Mouse (Mus musculus) gastrocnemius, postnatal 14 days (tissue): ENCODE results near the gene Ogdhl. TPM values are rescaled to one million over a fixed set of nuclear protein-coding genes. Genes with fewer than 3 reads are reported as not detected.
"Not testable (repeated sequence)": the region's sequence is repeated elsewhere in the genome, so short reads cannot be mapped to it uniquely, and the experiment has no call there.

ENCODE experiments used
- DNase-seq: peaks from one replicate; pipeline ENCODE4 v3.0.0; 2021; ENCODE audit warnings: mixed read lengths
- intact Hi-C: fragments of 180-260 bp; cut with DNase I; formaldehyde crosslinking; loops from one replicate; pipeline ENCODE4 v1.15.1; 2025; ENCODE audit warnings: low total_unique reads
- long read RNA-seq, 2 experiments: library from polyadenylated mRNA; stranded (forward); transcript quantifications; one replicate each; pipeline ENCODE4 v2.0.0; 2021
- total RNA-seq, 2 experiments: library from RNA; stranded (reverse); gene quantifications; 2 replicates each; pipeline ENCODE4 v1.2.3; 2021

Ogdhl gene
- 1 to 10 TPM in 1 of 2 experiments, under 1 TPM in 1; 0.82 to 1.3 TPM for total RNA-seq
- long read RNA-seq, experiment 1, result 0 reads
- long read RNA-seq, experiment 2, result 0 reads

DNA sequence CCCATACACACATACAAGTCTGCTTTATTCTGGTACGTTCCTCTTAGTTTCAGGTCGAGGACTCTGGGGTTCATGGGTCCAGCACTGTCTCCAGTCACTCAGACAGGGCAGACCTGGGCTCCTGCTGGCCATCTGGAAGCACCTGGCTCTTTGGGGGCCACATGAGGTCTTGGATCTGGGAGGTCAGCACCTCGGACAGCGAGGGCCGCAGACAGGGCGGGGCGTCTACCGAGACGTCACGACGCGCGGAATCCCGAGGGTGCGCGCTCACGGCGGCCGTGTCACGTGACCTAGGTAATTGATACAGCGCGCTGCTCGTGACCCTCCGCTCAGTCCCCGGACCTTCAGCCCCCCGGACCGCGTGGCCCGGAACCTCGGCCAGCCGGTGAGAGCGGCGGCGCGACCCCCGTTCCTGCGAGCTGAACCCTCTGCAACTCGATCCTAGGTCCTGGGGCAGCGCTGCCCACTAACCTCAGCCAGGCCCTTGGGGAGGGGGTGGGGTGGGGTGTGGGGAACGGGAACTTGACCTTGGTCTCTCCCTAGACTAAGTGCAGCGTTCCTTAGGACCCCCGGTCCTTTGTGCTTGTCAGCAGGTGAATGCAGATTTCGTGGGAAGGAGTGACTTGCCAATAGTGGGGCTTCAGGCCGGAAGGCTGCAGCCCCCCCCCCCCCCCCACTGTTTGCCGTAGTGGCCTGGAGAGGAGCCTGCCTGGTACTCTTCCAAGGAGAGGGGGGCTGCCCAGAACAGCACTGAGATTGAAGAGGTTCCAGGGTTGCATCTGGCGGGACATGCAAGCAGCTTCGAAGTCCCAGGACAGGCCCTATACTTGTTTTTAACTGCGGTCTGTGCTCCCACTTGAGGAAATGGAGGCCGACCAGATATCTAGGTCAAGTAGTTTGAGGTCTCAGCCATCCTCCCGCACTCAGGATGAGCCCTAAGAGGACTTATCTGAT, at the start of gene Ogdhl:
TSS of gene Ogdhl (plus strand) at position 288 of the 954 bp plus-strand sequence.
- intact Hi-C loops, result loop anchor here (10.0 kb wide), 1 partner anchor 143 kb away; the partner anchor contains the start of genes Chat and Slc18a3
- DNase-seq, result peak; percentile 73

DNA sequence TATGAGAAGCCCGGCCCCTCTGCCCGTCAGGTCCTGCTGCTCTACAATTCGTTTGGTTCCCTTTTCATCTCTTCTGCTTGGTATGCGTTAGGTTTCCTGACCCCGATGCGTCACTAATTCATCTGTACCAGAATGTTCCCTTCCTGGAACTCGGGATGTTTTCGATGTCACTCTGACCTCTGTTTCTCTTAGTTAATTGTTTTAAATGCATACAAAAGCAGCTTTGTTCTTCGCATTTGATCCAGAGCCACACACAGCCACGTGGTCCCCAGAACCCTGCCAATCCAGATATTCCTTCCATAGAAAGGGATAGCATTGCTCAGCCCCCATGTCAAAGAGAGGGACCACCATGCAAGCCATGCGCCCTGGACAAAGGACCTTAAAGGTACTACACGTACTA, 20.2 kb upstream of the Ogdhl start:
- intact Hi-C loops, result no loop called here
- DNase-seq, result no peak

DNA sequence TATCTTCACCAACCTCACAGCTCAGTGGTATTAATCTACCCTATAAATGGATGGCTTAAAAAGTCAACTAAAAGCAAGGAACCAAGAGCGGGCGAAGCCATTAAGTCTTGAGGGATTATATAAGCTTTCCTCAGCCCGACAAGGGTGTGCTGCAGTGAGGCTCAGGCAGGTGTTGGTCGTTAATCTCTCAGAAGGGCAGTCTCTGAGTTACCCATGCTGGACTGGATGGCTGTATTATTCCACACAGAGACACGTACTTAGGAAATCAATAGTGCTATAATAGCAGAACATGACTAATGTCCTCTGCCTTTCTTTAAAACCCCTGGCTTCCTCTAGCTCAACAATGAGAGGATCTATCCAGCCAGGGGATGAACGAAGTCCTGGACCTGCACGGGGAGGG, 19.4 kb upstream of the Ogdhl start:
- DNase-seq, result no peak
- intact Hi-C loops, result no loop called here

DNA sequence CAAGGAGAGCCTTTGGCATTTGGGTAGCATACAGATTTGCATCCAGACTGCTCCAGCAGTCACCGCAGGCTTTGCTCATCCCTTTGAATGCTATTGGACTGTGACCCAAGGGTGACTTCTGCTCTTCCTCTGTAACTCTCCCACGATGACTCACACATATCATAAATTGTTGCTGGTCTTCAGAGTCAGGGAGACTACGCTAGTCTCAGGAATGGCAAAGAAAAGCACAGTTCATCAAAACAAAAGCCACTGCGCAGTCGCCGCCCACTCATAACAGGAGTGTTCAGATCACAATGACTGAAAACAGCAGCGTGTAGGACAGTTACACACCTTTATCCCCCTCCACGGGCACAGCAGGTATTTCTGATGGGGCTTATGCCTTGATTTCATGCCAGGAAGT, 16.9 kb upstream of the Ogdhl start:
- no peak for DNase-seq
- intact Hi-C loops, result no loop called here

DNA sequence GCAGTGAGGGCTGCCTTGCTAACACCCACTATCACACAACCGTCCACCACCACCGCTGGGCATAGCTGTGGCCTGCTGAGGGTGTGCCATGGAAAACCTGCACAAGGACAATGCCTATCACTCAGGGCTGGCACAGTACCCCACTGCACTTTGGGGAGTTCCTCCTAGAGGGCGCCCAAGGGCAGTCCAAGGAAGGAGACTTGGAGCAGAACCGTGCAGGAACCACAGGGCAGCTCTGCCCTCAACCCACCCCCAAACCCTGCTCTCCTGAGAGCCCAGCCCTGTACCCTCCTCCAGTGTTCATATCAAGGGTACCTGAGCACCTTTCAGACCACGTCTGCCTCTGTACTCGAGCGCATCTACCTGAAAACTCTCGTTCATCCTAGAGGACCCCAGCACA, 11.9 kb upstream of the Ogdhl start:
- DNase-seq, result peak; percentile 32
- intact Hi-C loops, result no loop called here

DNA sequence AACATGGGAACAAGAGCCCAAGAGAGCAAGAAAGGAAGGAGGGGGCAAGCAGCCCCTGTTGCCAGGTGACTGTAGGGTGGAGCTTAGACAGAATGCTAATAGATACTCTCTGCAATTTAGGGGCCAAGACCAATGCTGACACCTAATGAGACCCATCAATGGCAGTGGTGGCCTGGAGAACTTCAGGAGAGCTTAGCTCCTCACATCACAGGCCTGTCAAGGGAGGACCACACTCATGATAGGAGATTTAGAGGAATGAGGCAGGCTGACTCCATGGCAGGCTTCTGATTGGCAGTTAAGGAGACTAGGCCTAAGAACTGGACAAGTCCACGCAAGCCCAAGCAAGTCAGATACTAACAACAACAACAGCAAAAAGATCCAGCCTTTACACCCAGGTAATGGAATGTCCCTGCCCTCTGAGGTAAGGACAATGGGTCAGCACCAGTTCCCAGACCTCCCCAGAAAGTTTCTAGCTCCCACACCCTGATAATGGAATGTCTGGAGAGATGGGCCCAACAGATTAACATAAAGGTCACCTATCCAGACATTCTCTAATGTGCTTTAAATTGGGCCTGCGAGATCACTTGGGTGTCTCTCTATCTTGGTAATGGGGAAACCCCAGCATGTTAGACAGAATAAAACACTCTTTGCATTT, 10.3 kb upstream of the Ogdhl start:
- no peak for DNase-seq
- intact Hi-C loops, result no loop called here

DNA sequence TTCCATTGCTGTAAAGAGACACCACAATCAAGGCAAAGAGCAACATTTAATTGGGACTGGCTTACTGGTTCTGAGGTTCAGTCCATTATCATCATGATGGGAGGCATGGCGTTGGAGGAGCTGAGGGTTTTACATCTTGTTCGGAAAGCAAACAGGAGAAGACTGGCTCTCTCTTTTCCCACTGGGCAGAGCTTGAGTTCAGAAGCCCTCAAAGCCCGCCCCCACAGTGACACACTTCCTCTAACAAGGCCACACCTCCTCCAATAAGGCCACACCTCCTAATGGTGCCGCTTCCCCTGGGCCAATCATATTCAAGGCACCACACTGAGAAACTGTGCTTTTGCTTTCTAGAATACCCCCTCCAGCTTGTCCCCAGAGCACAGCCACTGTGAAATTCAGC, 4.0 kb upstream of the Ogdhl start:
- intact Hi-C loops, result no loop called here
- DNase-seq, result no peak

DNA sequence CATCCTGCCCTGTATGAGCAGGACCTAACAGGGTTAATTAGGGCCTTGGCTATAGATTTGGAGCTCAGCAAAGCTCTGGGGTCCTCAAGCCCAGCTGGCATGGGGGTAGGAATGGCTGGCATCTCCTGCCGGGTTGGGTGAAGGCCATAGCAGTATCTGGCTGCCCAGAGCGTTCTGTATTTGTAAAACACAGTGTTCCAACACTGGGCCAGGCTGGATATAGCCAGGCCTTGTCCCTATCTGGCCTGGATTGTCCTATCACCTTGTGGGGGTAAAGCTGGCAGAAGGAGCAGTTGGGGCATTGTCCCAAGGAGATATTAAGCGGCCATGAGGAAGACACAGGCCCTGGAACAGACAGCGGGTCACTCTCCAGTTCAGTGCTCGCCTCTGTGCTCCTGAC, 1.4 kb downstream of the Ogdhl start:
- DNase-seq, result no peak
- intact Hi-C loops, result loop anchor here (10.0 kb wide), 1 partner anchor 142 kb away; the partner anchor contains the start of genes Chat and Slc18a3

DNA sequence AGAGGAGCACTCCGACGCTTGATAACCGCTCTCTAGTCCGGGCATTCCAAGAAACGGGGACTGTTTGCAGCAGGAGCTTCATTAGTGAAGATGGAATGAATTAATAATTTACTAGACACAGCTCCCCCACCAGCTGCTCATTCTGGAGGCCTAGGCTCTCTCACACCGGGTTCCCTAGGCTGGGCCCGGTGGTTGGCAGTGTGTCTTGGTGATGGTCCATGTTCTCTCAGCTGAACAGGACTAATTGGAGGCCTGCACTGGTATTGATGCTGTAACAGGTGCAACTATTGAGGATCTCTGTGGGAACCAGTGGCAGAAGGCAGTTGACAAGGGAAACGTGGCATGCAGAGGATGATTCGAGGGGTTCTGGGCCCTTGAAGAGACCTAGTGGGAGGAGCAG, 5.5 kb downstream of the Ogdhl start:
- no peak for DNase-seq
- intact Hi-C loops, result loop anchor here (10.0 kb wide), 1 partner anchor 137 kb away; the partner anchor contains the start of genes Chat and Slc18a3

DNA sequence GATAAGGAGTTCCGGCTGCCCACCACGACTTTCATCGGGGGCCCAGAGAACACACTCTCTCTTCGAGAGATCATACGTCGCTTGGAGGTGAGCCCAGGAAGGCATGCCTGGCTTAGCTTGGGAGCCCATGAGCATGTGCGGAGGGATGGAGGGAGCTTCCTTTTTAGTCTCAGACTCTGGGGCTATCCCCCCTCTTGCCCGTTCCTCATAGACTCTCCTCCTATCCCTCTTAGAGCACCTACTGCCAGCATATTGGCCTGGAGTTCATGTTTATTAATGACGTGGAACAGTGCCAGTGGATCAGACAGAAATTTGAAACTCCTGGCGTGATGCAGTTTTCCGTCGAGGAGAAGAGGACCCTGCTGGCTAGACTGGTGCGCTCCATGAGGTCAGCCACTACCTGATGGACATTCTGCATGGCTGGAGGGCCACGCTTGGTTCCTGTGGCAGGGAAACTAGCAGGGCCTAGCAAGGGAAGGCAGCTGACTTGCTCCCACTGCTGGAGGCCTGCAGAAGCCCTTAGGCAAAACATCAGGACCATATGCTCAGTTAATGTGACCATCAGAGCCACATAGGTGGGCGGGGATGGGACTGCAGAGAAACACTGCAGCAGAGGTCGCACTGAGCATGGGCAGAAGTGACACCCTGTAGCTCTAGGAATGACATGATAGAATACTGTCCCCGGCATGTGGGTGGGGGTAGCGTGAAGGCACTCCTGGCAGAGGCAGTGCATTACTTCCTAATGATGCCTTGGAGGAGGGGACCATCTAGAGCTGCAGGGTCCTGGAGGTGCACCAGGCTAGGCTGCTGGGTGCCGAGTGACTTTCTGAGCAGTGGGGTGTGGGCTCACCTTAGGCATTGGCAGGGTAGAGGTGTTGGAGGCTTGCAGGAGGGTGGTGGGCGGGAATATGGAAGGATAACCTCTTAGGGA, 11.0 kb downstream of the Ogdhl start:
- DNase-seq, result no peak
- intact Hi-C loops, result no loop called here

DNA sequence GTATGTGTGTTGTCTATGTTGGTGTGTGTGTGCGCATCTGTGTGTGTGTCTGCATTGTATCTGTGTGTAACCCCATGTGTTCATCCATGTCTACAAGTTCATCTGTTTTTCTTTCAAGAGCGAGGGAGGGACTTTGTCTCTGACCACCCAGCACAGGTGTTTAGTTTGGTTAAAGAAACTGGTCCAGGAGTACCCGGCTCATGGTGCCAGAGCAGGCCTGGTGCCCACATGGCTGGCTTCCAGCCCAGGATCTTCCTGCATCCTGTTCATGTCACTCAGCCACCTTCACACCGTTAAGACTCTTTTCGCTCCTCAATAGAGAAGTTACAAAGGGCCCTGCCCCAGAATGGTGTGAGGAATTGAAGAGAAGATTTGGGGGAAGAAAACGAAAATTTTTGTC, 14.2 kb downstream of the Ogdhl start:
- no peak for DNase-seq
- intact Hi-C loops, result no loop called here

DNA sequence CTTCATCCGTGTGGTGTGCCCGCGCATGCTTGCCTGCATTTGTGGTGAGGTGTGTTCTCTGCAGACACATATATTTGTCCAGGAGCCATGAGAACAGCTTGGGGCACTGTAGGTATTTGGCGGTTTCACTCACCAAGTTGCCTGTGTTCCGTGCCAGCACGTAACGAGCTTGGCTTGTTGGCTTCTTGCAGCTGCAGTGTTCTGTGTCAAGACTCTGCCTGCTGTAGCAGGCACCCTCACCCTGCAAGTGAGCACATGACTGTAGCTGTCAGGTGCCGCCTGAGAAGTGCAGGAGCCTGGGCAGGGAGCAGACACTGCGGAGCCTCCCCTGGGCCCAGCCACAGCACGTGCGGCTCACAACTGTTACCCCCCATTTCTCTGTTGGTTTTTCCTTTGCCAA, 14.7 kb downstream of the Ogdhl start:
- intact Hi-C loops, result no loop called here
- no peak for DNase-seq

DNA sequence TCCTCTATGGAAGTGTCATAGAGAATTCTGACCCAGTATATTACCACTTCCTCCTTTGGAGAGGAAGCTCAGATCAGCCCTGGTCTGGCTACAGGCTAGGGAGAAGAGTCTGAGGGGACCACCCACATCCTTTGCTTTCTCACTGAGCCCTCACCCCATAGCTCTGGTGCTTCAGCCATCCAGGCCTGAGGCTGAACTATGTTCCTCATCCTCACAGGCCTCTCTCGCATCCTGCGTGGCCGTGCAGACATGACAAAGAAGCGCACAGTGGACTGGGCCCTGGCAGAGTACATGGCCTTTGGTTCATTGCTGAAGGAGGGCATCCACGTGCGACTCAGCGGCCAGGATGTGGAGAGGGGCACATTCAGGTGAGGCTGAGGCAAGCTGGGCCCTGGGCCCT, 20.0 kb downstream of the Ogdhl start:
- intact Hi-C loops, result no loop called here
- DNase-seq, result no peak

DNA sequence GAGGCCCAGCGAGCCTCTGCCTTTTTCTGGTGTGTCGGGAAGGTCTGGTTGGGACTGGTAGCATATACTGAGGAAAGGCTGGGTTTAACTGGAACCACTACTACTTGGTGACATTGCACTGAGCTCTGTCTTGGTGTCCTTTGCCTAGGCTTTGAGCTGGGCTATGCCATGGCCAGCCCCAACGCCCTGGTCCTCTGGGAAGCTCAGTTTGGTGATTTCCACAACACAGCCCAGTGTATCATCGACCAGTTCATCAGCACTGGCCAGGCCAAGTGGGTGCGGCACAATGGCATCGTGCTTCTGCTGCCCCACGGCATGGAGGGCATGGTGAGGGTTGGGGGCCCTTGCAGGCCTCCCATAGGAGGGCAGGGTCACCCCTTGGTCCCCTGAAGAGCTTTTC, 22.4 kb downstream of the Ogdhl start:
- intact Hi-C loops, result no loop called here
- no peak for DNase-seq

DNA sequence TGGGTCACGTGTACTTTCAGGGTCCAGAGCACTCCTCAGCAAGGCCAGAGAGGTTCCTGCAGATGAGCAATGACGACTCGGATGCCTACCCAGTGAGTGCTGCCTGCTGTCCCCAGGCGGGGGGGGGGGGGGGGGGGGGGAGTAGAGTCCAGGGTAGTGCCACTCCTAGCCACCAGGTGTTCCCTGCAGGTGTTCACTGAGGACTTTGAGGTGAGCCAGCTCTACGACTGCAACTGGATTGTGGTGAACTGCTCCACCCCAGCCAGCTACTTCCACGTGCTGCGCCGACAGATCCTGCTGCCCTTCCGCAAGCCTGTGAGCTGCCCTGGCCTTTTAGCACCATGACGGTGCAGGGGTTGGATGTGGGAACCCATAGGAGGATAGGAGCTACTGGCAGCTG, 22.9 kb downstream of the Ogdhl start:
- no peak for DNase-seq
- intact Hi-C loops, result no loop called here

DNA sequence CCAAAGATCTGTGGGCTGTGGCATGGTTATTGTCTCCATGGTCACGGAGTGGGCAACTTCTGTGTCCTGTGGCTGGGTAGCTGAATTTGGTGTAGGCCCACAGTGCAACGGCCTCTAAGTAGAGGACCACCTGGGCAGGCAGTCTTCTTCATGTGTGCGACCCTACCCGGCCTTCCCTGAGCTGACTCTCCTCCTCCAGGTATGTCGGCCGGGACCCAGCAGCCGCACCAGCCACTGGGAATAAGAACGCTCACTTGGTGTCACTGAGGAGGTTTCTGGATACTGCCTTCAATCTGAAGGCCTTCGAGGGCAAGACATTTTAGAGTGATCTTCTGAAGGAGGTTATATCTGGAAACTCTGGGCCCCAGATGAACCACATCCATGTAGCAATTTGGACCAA, 25.5 kb downstream of the Ogdhl start:
- no peak for DNase-seq
- intact Hi-C loops, result no loop called here

DNA sequence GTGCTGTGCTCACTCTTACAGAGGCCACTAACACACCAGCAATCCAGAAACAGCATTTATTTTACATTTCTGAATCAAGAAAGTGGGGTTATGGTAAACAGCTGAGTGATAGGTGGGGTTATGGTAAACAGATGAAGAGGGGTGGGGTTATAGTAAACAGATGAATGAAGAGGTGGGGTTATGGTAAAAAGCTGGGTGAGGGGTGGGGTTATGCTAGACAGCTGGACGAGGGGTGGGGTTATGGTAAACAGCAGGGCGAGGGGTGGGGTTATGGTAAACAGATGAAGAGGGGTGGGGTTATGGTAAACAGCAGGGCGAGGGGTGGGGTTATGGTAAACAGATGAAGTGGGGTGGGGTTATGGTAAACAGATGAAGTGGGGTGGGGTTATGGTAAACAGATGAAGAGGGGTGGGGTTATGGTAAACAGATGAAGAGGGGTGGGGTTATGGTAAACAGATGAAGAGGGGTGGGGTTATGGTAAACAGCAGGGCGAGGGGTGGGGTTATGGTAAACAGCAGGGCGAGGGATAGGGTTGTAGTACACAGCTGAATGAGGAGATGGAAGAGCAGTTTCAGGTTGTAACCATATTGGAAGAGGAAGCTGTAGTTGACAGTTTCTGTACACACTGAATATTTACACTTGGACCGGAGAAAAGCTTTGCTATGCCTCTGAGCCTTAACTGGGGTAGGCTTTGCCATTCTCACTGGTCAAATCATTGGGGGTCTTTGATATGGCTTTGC, 29.5 kb downstream of the Ogdhl start:
- intact Hi-C loops, DNase-seq: not testable (repeated sequence)

DNA sequence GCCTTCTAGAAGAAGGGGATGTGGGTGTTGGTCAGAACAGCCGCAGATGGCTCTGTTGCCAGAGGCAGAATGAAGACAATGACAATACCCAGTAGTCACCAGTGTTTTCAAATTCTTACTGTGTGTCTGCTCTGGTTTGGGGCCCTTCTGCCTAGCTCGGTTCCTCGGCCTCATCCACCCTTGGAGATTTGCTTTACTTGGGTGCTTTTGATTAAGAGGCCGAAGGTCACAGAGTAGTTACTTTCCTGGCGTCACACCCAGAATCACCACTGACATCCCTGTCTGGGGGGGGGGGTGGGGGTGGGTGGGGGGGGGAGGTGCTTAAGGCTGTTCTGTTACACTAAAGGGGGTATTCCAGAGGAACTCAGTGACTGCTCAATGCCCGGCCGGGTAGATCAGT, 42.5 kb downstream of the Ogdhl start:
- no peak for DNase-seq
- intact Hi-C loops, result no loop called here

DNA sequence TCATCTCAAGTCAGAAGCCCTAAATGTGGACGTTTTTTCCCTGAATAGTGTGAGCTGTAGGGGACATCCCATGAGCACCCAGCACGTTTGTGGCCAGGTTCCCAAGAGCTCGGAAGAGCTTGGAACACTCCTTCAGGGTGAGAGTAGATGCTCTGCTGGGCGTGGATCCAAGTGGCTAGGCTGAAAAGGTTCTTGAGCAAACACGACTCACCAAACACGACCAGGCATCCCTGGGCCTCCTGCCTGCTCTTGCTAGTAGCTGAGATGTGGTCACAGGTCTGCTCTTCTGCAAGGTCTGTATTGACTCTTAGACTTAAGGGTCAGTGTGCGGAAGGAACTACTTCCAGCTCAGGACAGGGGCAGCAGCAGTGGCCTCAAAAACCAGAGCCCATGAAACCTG, 47.9 kb downstream of the Ogdhl start:
- intact Hi-C loops, result no loop called here
- DNase-seq, result no peak
